Mouse (Mus musculus) neural tube, embryonic 14.5 days (tissue): Measurements from ENCODE around the gene Tgfb2. TPM values are rescaled to one million over a fixed set of nuclear protein-coding genes. Genes with fewer than 3 reads are reported as not detected.
A peak's percentile ranks its signal among the peaks of the same experiment; 100 is the strongest.

Experiments
- ATAC-seq: fragments of 200-750 bp; cut with Nextera tagmentation; 2 replicates; pipeline ENCODE4 v1.8.0; 2017; ENCODE audit warnings: low read depth, mild to moderate bottlenecking, moderate TSS enrichment, moderate library complexity
- H3K27ac ChIP-seq: fragments of 300-500 bp; sonication (generic); 2 replicates; pipeline ENCODE4 v1.5.1; 2014; ENCODE audit warnings: low read depth, mild to moderate bottlenecking, control low read depth, low read length, moderate library complexity, mixed read lengths
- H3K27me3 ChIP-seq: fragments of 300-500 bp; sonication (generic); 2 replicates; pipeline ENCODE4 v1.6.1; 2014; ENCODE audit warnings: low read length; ENCODE audit not compliant: control insufficient read depth, insufficient read depth
- H3K36me3 ChIP-seq: fragments of 300-500 bp; sonication (generic); 2 replicates; pipeline ENCODE4 v1.6.1; 2014; ENCODE audit warnings: low read length, mixed read lengths; ENCODE audit not compliant: control insufficient read depth, insufficient read depth
- H3K4me1 ChIP-seq: fragments of 300-500 bp; sonication (generic); 2 replicates; pipeline ENCODE4 v1.6.1; 2014; ENCODE audit warnings: low read length; ENCODE audit not compliant: control insufficient read depth, insufficient read depth
- H3K4me2 ChIP-seq: fragments of 300-500 bp; sonication (generic); 2 replicates; pipeline ENCODE4 v1.6.1; 2014; ENCODE audit warnings: mild to moderate bottlenecking, low read depth, low read length, control low read depth
- H3K4me3 ChIP-seq: fragments of 300-500 bp; sonication (generic); 2 replicates; pipeline ENCODE4 v1.5.1; 2014; ENCODE audit warnings: low read depth, low read length, control low read depth, mixed read lengths
- H3K9ac ChIP-seq: fragments of 300-500 bp; sonication (generic); replicated peaks from 2 replicates; pipeline ENCODE4 v1.6.1; 2014; ENCODE audit warnings: low read depth, mild to moderate bottlenecking, control low read depth, low read length, mixed read lengths
- H3K9me3 ChIP-seq: fragments of 300-500 bp; sonication (generic); 2 replicates; pipeline ENCODE4 v1.6.1; 2016; ENCODE audit warnings: low read length; ENCODE audit not compliant: control insufficient read depth
- WGBS: fragments of 180-500 bp; shearing (Covaris S2); extraction: QIAGEN DNeasy Blood & Tissue Kit; methylation state at CpG from one replicate; pipeline ENCODE4 v1.1.7; 2014; 5-methylcytosine and 5-hydroxymethylcytosine counted together
- polyA plus RNA-seq: library from polyadenylated mRNA; unstranded; fragments of >200 nt; fragmentation: Nextera tagmentation; extraction: Ambion mirVana; gene quantifications from 2 replicates; pipeline ENCODE4 v1.2.1, GENCODE M21; 2014

Tgfb2 gene
- polyA plus RNA-seq, result 35.9 and 39.5 TPM in 2 replicates

DNA sequence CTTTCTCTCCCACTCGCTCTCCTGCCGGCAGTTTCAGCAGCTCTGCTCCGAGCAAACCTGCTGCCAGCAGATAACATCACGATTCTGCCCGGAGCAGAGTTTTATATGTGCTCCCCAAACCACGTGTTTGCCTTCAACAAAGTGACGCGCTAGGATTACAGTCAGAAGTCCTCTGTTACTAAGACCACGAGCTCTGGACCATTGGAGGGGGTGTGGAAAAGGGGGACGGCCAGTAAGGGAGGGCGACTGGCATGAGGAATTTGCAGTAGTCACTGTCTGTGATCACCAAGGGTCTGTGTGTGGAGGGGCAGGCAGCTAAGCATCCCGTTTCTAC lies at the start of gene Tgfb2:
Gene Tgfb2 (minus strand): TSS at position 75 of the 334 bp plus-strand sequence.
- Histone ChIP-seq H3K27me3 (no peaks in the 10 kb centered on the region), H3K4me1 (peaks cover 10% of the 10 kb centered on the region; the same call in 1 of the 2 replicates), H3K9me3 (no peaks in the 10 kb centered on the region), H3K9ac (peak within 1 kb of the TSS; percentile 70), H3K4me2 (peak within 1 kb of the TSS; percentile 95), H3K4me3 (peak within 1 kb of the TSS; percentile 67), H3K36me3 (no peaks in the 10 kb centered on the region), H3K27ac (peak within 1 kb of the TSS; percentile 52; the same call in 1 of the 2 replicates)
- WGBS, result under 1% methylated on average over 12 of the region's 12 CpGs
- ATAC-seq, result peak; percentile 36; the same call in 1 of the 2 replicates

DNA sequence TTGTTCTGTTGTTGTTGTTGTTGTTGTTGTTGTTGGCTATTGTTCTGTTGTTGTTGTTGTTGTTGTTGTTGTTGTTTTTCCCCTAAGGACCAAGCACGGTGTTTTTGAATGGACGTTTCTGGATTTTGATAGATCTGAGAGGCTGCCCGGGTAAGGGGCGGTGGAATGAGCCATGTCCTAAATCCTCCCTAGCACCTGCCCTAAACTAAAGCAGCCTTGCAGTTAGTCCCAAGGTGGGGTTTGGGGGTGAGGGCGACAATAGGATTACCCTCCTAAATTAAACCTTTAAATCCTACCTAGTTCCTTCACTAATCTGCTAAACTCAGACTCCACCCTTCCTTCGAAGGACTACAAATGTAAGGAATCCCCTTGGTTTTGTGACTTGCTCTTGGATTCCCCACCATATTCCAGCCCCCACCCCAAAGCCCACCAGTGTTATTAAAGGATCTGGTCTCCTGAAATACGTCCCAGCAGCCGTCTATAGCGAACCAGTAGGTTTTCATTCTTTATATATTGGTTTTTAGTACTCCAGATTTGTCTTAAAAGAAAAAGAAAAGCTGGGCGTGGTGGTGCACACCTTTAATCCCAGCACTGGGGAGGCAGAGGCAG lies 44.0 kb upstream of the Tgfb2 start:
- H3K4me3 ChIP-seq, result peak overlapping the region; percentile 82
- 38% methylated on average over 10 of the region's 10 CpGs for WGBS

DNA sequence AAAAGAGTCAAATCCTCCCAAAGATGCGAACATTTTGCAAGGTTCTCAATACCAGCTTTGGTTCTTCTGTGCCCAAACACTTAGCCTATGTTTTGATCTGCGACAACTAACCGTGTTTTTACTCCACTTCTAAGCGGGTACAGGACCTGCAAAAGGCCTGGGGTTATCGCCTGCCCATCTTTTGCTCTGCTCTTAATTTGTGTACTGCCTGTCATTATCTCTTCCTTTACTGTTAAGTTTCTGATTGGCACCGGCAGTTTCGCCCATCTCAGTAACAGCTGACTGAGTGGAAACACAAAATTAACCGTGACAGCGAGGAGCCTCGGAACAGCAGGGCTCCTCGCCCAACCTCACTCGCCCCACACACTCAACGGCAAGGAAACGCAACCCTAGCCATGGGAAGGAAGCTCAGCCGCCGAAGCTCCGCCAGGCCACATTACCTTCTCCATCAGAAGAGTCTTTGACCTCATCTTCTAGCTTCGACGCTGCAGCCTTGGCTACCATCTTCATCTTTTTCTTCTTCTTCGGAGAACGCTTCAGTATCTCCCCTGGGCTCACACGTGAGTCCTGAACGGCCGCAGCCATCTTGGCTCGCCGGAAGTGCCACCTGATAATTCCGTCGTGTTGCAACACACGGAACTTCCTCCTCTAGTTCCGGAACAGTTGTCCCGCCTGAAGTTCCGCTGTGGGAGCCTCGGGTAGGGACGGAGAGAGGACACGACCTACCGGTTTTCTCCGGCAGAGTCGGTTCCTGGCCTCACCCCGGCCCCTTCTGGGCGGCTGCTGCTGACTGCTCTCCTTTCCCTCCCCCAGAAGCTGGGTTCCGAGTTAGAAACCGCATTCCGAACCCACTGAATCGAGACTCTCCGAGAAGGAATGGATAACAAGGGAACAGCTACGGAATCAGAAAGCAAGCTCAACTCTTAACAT lies 43.2 kb upstream of the Tgfb2 start, which contains the start of gene Rrp15:
Gene Rrp15 (minus strand): TSS at position 635 of the 930 bp plus-strand sequence.
- Histone ChIP-seq H3K4me2 (peak within 1 kb of the TSS; percentile 96), H3K9ac (peak within 1 kb of the TSS; percentile 78), H3K27me3 (no peaks in the 10 kb centered on the region), H3K4me1 (peaks cover 18% of the 10 kb centered on the region), H3K9me3 (no peaks in the 10 kb centered on the region), H3K27ac (peak within 1 kb of the TSS; percentile 84), H3K4me3 (peak within 1 kb of the TSS; percentile 82), H3K36me3 (no peaks in the 10 kb centered on the region)
- peak; percentile 94 for ATAC-seq
- WGBS, result under 1% methylated on average over 46 of the region's 46 CpGs

More for the DNA sequence above, 44.0 kb upstream of the Tgfb2 start:
- Histone ChIP-seq H3K9me3 (no peaks in the 10 kb centered on the region), H3K36me3 (no peaks in the 10 kb centered on the region), H3K27me3 (no peaks in the 10 kb centered on the region), H3K27ac (peak overlapping the region; percentile 84), H3K4me2 (peak overlapping the region; percentile 49), H3K9ac (peak overlapping the region; percentile 78), H3K4me1 (peaks cover 18% of the 10 kb centered on the region)
- ATAC-seq, result peak; percentile 66

DNA sequence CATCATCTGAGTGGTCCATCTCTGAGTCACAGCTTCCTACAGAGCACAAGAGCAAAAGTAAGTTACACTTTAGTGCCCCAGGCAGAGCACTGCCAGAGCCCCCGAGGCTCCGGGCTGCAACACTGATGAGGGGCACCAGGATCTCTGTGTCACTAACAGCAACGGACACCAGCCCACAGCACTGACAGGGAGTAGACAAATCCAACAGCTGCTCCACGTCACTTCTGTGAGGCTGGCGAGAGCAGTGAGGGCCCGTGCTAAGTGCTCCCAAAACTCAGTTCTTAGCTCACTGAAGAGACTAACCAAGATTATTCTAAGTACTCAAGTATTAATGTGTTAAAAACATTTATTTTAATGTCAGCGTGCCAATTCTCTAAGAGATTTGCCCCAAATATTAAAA lies 34.0 kb upstream of the Tgfb2 start:
- H3K27ac ChIP-seq, result no peak overlapping the region
- H3K36me3 ChIP-seq, result 0 out of 2 replicates have a peak, but pooled peaks cover 13% of the 10 kb centered on the region
- 85% methylated on average over 7 of the region's 7 CpGs for WGBS
- H3K4me1 ChIP-seq, result no peaks in the 10 kb centered on the region
- no peak overlapping the region for H3K9ac ChIP-seq
- H3K9me3 ChIP-seq, result no peaks in the 10 kb centered on the region
- ATAC-seq, result no peak
- no peak overlapping the region for H3K4me3 ChIP-seq
- no peak overlapping the region for H3K4me2 ChIP-seq
- H3K27me3 ChIP-seq, result no peaks in the 10 kb centered on the region

DNA sequence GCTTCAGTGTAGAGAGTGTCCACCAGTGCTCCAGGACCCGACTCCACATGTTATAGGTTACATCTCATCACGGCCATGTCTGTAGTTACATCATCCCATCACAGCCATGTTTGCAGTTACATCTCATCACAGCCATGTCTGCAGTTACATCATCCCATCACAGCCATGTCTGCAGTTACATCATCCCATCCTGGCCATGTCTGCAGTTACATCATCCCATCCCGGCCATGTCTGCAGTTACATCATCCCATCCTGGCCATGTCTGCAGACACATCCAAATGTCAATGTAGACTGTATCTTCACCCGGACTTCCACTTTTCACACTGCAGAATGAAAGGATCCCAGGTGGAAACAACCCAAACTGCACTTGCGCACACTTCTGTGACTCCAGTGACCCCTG lies 29.7 kb upstream of the Tgfb2 start:
- Histone ChIP-seq H3K4me1 (no peaks in the 10 kb centered on the region), H3K9ac (no peak overlapping the region), H3K4me3 (no peak overlapping the region), H3K36me3 (0 out of 2 replicates have a peak, but pooled peaks cover 13% of the 10 kb centered on the region), H3K27me3 (no peaks in the 10 kb centered on the region), H3K4me2 (no peak overlapping the region), H3K9me3 (no peaks in the 10 kb centered on the region), H3K27ac (no peak overlapping the region)
- WGBS, result 97% methylated on average over 5 of the region's 5 CpGs
- no peak for ATAC-seq

DNA sequence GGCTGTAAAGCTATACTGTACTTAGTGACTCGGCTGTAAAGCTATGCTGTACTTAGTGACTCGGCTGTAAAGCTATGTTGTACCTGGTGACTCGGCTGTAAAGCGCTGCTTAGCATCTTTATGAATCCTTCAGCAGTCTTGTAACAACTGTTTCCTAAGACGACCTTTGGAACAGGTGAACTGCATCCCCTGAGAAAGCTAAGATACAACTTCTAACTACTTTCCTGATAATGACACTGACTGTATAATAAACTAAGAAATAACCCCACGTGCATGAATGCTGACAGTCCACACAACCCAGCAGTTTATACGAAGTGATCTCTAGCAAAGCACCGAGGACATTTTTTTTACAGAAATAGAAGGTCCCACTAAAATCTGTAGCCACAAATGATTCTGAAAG lies 27.3 kb upstream of the Tgfb2 start:
- H3K4me3 ChIP-seq, result no peak overlapping the region
- no peak overlapping the region for H3K27ac ChIP-seq
- 95% methylated on average over 8 of the region's 8 CpGs for WGBS
- no peaks in the 10 kb centered on the region for H3K27me3 ChIP-seq
- H3K36me3 ChIP-seq, result 0 out of 2 replicates have a peak, but pooled peaks cover 11% of the 10 kb centered on the region
- no peak for ATAC-seq
- no peaks in the 10 kb centered on the region for H3K9me3 ChIP-seq
- no peak overlapping the region for H3K9ac ChIP-seq
- H3K4me1 ChIP-seq, result no peaks in the 10 kb centered on the region
- no peak overlapping the region for H3K4me2 ChIP-seq

DNA sequence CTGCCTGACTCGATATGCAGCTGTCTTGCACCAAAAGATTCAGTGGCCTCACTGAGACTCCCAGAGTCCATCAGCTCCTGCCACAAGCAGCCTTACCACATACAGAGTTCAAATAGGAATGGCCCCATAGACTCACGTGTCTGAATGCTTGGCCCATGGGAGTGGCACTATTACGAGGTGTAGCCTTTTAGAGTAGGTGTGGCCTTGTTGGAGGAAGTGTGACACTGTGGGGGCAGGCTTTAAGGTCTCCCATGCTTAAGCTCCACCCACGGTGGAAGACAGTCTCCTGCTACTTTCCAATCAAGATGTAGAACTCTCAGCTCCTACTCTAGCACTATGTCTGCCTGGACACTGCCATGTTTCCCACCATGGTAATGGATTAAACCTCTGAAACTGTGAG lies 23.0 kb upstream of the Tgfb2 start:
- no peaks in the 10 kb centered on the region for H3K36me3 ChIP-seq
- no peak overlapping the region for H3K9ac ChIP-seq
- H3K4me3 ChIP-seq, result no peak overlapping the region
- ATAC-seq, result no peak
- H3K27ac ChIP-seq, result no peak overlapping the region
- WGBS, result 71% methylated on average over 4 of the region's 4 CpGs
- no peaks in the 10 kb centered on the region for H3K9me3 ChIP-seq
- no peak overlapping the region for H3K4me2 ChIP-seq
- no peaks in the 10 kb centered on the region for H3K4me1 ChIP-seq
- no peaks in the 10 kb centered on the region for H3K27me3 ChIP-seq

DNA sequence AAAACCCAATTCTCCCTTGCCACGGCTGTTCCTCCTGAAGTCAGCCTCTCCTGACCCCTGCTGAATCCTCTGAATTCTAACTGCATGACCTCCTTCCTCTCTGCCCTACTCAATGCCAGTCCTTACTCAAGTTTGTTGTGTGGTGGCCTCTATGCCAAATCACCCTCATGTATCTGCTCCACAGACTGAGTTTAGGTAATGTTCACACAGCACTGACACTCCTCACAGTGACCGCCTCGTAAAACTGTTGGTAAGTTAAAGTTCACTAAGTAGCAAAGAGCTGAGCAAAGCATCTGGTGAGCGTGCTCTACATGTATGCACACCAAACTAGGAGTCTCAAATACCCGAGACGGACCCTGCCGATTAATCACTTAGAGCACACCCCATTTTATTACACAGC lies 20.3 kb upstream of the Tgfb2 start:
- Histone ChIP-seq H3K4me1 (no peaks in the 10 kb centered on the region), H3K27ac (no peak overlapping the region), H3K9ac (no peak overlapping the region), H3K4me3 (no peak overlapping the region), H3K4me2 (no peak overlapping the region), H3K9me3 (no peaks in the 10 kb centered on the region), H3K27me3 (no peaks in the 10 kb centered on the region), H3K36me3 (no peaks in the 10 kb centered on the region)
- WGBS, result 55% methylated on average over 7 of the region's 7 CpGs
- no peak for ATAC-seq

DNA sequence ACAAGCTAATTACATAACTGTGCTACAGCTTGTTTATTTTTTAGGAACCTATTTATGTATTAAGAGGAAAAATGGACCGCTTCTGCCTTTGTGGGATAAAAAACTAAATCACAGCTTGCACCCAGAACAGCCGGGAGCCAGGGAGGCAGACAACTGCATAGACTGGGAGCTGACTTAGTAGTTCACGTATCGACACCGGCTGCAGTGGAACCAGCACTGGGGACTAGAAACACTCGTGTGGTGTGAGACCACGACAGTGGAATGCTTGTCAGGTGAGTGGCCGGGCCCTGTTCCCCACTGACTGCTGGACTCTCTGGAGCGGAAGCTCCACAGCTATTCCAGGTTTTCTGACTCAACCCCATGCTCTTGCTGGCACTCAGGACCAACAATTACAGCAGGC lies 16.5 kb upstream of the Tgfb2 start:
- no peak overlapping the region for H3K9ac ChIP-seq
- WGBS, result 86% methylated on average over 9 of the region's 9 CpGs
- no peaks in the 10 kb centered on the region for H3K4me1 ChIP-seq
- no peak overlapping the region for H3K4me2 ChIP-seq
- H3K4me3 ChIP-seq, result no peak overlapping the region
- no peaks in the 10 kb centered on the region for H3K27me3 ChIP-seq
- no peaks in the 10 kb centered on the region; the same call in 1 of the 2 replicates for H3K36me3 ChIP-seq
- no peaks in the 10 kb centered on the region for H3K9me3 ChIP-seq
- no peak for ATAC-seq
- H3K27ac ChIP-seq, result no peak overlapping the region
